ENCODE assay signal across 8 mouse cellular contexts in genomic region chr10:84576029-84576394, GRCm38 (mm10). TPM values are rescaled to one million over a fixed set of nuclear protein-coding genes. Genes with fewer than 3 reads are reported as not detected.
DNase-seq lines count a peak whose midpoint lies in the region; ATAC-seq and TF ChIP-seq lines count a peak whose summit lies in the region.

No protein-coding gene starts in this region.

- no peak overlapping the region for H3ac ChIP-seq in myocyte (ENCODE audit: control insufficient read depth, insufficient read length)

- peak; percentile 75 for ATAC-seq in neural tube, embryonic 11.5 days (ENCODE audit: insufficient read depth, low FRiP score, low TSS enrichment)
- peak; percentile 88 for ATAC-seq in intestine, embryonic 15.5 days

- DNase-seq in neural tube, embryonic 11.5 days (ENCODE audit: low spot score) = no peak
- no peak for DNase-seq in neural tube, embryonic 10.5 days (ENCODE audit: extremely low spot score, low spot score)
- no peak for DNase-seq in embryonic facial prominence, embryonic 10.5 days (ENCODE audit: low spot score)
- no peak for DNase-seq in cerebellum, adult 9-11 months
- no peak for DNase-seq in urinary bladder, postnatal 10 days (ENCODE audit: low spot score)
- DNase-seq in cerebellum, postnatal 4 days (ENCODE audit: low spot score in 2 of 2) = no peak

- peak overlapping the region; percentile 81 for H3K4me3 ChIP-seq in neural tube, embryonic 11.5 days (ENCODE audit: low read depth, low read length)
- H3K4me3 ChIP-seq in embryonic facial prominence, embryonic 10.5 days = peak overlapping the region; percentile 90
- peak overlapping the region; percentile 91 for H3K4me3 ChIP-seq in intestine, embryonic 15.5 days (replicated peaks)
- peak overlapping the region; percentile 54 for H3K4me3 ChIP-seq in myocyte

- WGBS in neural tube, embryonic 11.5 days = under 1% methylated on average over 14 of the region's 14 CpGs
- under 1% methylated on average over 14 of the region's 14 CpGs for WGBS in embryonic facial prominence, embryonic 10.5 days
- under 1% methylated on average over 14 of the region's 14 CpGs for WGBS in intestine, embryonic 15.5 days

- 0 out of 2 replicates have a peak, but pooled peaks cover 3% of the 10 kb centered on the region for H3K4me1 ChIP-seq in neural tube, embryonic 11.5 days (ENCODE audit: control insufficient read depth, insufficient read depth, low read length)
- peaks cover 17% of the 10 kb centered on the region for H3K4me1 ChIP-seq in embryonic facial prominence, embryonic 10.5 days
- 0 out of 2 replicates have a peak, but pooled peaks cover 7% of the 10 kb centered on the region for H3K4me1 ChIP-seq in intestine, embryonic 15.5 days (replicated peaks)

- no peak overlapping the region for H3K9ac ChIP-seq in neural tube, embryonic 11.5 days (ENCODE audit: low read length)
- H3K9ac ChIP-seq in intestine, embryonic 15.5 days = no peak overlapping the region

- H3K27me3 ChIP-seq in neural tube, embryonic 11.5 days (ENCODE audit: control insufficient read depth, insufficient read depth, low read length) = no peaks in the 10 kb centered on the region
- peaks cover 26% of the 10 kb centered on the region for H3K27me3 ChIP-seq in embryonic facial prominence, embryonic 10.5 days (replicated peaks; ENCODE audit: low read depth, poor library complexity, severe bottlenecking)
- no peaks in the 10 kb centered on the region for H3K27me3 ChIP-seq in intestine, embryonic 15.5 days (replicated peaks)
- peaks cover 4% of the 10 kb centered on the region for H3K27me3 ChIP-seq in myocyte (ENCODE audit: control insufficient read depth, insufficient read depth, insufficient read length)

- H3K36me3 ChIP-seq in neural tube, embryonic 11.5 days (ENCODE audit: control insufficient read depth, insufficient read depth, low read length) = no peaks in the 10 kb centered on the region
- no peaks in the 10 kb centered on the region for H3K36me3 ChIP-seq in embryonic facial prominence, embryonic 10.5 days (replicated peaks)
- no peaks in the 10 kb centered on the region for H3K36me3 ChIP-seq in intestine, embryonic 15.5 days
- no peaks in the 10 kb centered on the region for H3K36me3 ChIP-seq in myocyte (ENCODE audit: control insufficient read depth, insufficient read depth)

- H3K9me3 ChIP-seq in neural tube, embryonic 11.5 days (ENCODE audit: control insufficient read depth, low read length) = no peaks in the 10 kb centered on the region
- H3K9me3 ChIP-seq in embryonic facial prominence, embryonic 10.5 days = no peaks in the 10 kb centered on the region
- no peaks in the 10 kb centered on the region for H3K9me3 ChIP-seq in intestine, embryonic 15.5 days

- no peak for TF ChIP-seq POLR2A in myocyte (IDR thresholded peaks at IDR 0.05; ENCODE audit: insufficient read length, low read depth)

- H3K79me2 ChIP-seq in myocyte (ENCODE audit: control insufficient read depth, insufficient read depth) = no peaks in the 10 kb centered on the region

- H3K27ac ChIP-seq in neural tube, embryonic 11.5 days (ENCODE audit: low read depth, low read length) = no peak overlapping the region
- H3K27ac ChIP-seq in embryonic facial prominence, embryonic 10.5 days (replicated peaks) = peak overlapping the region; percentile 95
- H3K27ac ChIP-seq in intestine, embryonic 15.5 days = peak overlapping the region; percentile 70

- peak overlapping the region; percentile 98 for H3K4me2 ChIP-seq in neural tube, embryonic 11.5 days (ENCODE audit: low read depth)
- peak overlapping the region; percentile 94 for H3K4me2 ChIP-seq in intestine, embryonic 15.5 days (replicated peaks)
- peak overlapping the region; percentile 95 for H3K4me2 ChIP-seq in myocyte (ENCODE audit: low read depth)

TF ChIP-seq in myocyte, 11 proteins besides CTCF, POLR2A, EP300 and RAD21:
- TF ChIP-seq MYOD1 (IDR thresholded peaks at IDR 0.05; ENCODE audit: control insufficient read depth in 1 of 3, insufficient read length in 2 of 3, low read depth in 2 of 3) (no peak), SRF (IDR thresholded peaks at IDR 0.05; ENCODE audit: control insufficient read depth, insufficient read length, low read depth) (peak; percentile 7), USF1 (IDR thresholded peaks at IDR 0.05; ENCODE audit: low read depth) (peak; percentile 59), CEBPB (IDR thresholded peaks at IDR 0.05; ENCODE audit: insufficient read depth, poor library complexity, severe bottlenecking) (no peak), MYOG (IDR thresholded peaks at IDR 0.05; ENCODE audit: control insufficient read depth in 1 of 3, insufficient read depth in 1 of 3, insufficient read length in 2 of 3, low read depth in 2 of 3) (no peak), MAX (IDR thresholded peaks at IDR 0.05; ENCODE audit: low read depth) (peak; percentile 87), POLR2AphosphoS2 (IDR thresholded peaks at IDR 0.05; ENCODE audit: insufficient read length, low read depth) (no peak)
TF ChIP-seq in myocyte: peak in this region for 3.

RNA-seq across cellular contexts. Expression of gene Tcp11l2, which starts 0.4 kb away (rescaled TPM):
- polyA plus RNA-seq in neural tube, embryonic 11.5 days (2014; fragmentation: Nextera tagmentation; extraction: Ambion mirVana) = 11.6 and 13.5 TPM in 2 replicates
- polyA plus RNA-seq in embryonic facial prominence, embryonic 10.5 days (2016; fragmentation: Nextera tagmentation; extraction: Ambion mirVana) = 3.2 and 3.6 TPM in 2 replicates
- polyA plus RNA-seq in intestine, embryonic 15.5 days (2015; fragmentation: Nextera tagmentation; extraction: Ambion mirVana) = 10.6 and 11.6 TPM in 2 replicates
- polyA plus RNA-seq in myocyte (2012; fragmentation: generic; extraction: Trizol) = 10.3 TPM

RNA-seq across cellular contexts. Expression of gene Ckap4, which starts 42.1 kb away (rescaled TPM):
- polyA plus RNA-seq in neural tube, embryonic 11.5 days (2014; fragmentation: Nextera tagmentation; extraction: Ambion mirVana) = 90.0 and 91.2 TPM in 2 replicates
- polyA plus RNA-seq in embryonic facial prominence, embryonic 10.5 days (2016; fragmentation: Nextera tagmentation; extraction: Ambion mirVana) = 61.2 and 61.5 TPM in 2 replicates
- 59.8 and 61.2 TPM in 2 replicates for polyA plus RNA-seq in intestine, embryonic 15.5 days (2015; fragmentation: Nextera tagmentation; extraction: Ambion mirVana)
- polyA plus RNA-seq in myocyte (2012; fragmentation: generic; extraction: Trizol) = 58.8 TPM

RNA-seq across cellular contexts. Expression of gene Polr3b, which starts 46.1 kb away (rescaled TPM):
- 19.2 and 20.2 TPM in 2 replicates for polyA plus RNA-seq in neural tube, embryonic 11.5 days (2014; fragmentation: Nextera tagmentation; extraction: Ambion mirVana)
- polyA plus RNA-seq in embryonic facial prominence, embryonic 10.5 days (2016; fragmentation: Nextera tagmentation; extraction: Ambion mirVana) = 19.5 and 20.4 TPM in 2 replicates
- 11.3 and 11.6 TPM in 2 replicates for polyA plus RNA-seq in intestine, embryonic 15.5 days (2015; fragmentation: Nextera tagmentation; extraction: Ambion mirVana)
- 8.5 TPM for polyA plus RNA-seq in myocyte (2012; fragmentation: generic; extraction: Trizol)
